Mouse (Mus musculus): Measurements from ENCODE around the gene Hist1h3c.

The Hist1h3c gene

DNA sequence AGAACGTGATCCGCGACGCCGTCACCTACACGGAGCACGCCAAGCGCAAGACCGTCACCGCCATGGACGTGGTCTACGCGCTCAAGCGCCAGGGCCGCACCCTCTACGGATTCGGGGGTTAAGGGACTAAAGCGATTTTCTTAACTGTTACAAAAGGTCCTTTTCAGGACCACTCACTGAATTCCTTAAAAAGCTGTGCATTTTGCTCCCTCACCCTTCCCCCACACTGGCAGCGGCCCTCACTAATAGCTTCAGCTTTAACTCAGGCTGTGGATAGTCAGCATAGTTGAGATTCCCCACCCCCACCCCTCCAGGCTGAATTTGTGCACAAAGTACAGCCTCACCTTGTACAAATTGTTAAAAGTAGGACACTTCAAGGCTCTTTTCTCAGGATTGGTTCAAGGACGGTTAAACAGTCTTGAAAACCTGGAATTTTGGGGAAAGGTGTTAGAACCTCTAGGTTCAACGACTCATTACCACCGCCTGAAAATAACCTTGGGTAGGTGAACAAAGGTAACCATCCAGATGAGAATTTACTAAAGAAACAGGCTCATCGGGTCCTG, 11.9 kb upstream of the Hist1h3c start:
- DNase-seq (ENCODE audit: low spot score in 2 of 2): no peak

DNA sequence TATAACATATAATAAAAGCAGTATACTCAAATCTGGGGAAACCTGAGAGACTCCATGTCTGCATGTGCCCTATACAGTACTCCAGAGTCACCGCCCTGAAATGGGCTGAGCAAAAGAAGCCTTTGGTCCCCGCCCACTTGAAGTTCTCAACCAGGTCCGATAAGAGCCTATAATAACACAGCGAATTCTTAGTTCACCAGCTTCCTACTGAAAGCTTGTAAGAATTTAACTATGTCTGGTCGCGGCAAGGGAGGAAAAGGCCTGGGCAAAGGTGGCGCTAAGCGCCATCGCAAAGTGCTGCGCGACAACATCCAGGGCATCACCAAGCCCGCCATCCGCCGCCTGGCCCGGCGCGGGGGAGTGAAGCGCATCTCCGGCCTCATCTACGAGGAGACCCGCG, 11.4 kb upstream of the Hist1h3c start, which contains the start of gene Hist1h4b:
Hist1h4b (plus strand) TSS at position 224 of the 400 bp plus-strand sequence.
- DNase-seq (ENCODE audit: low spot score in 2 of 2): peak; percentile 92 to 97

DNA sequence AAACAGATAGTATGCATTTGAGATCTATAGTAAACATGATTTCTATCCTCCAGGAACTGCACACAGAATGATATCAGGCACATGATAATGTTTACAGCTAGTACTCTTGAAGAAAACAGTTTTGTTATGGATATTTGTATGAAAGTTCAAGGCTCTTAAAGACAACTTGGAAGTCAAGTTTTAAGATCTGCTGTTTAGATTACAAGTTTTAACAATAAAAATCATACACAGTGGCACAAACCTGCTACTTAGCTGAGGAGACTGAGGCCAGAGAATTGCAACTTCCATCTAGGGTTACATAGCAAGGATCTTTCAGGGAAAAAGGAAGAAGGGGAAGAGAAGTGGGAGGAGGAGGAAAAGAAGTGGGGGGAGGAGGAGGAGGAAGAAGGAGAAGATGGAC, 9.6 kb upstream of the Hist1h3c start:
- no peak for DNase-seq (ENCODE audit: low spot score in 2 of 2)

DNA sequence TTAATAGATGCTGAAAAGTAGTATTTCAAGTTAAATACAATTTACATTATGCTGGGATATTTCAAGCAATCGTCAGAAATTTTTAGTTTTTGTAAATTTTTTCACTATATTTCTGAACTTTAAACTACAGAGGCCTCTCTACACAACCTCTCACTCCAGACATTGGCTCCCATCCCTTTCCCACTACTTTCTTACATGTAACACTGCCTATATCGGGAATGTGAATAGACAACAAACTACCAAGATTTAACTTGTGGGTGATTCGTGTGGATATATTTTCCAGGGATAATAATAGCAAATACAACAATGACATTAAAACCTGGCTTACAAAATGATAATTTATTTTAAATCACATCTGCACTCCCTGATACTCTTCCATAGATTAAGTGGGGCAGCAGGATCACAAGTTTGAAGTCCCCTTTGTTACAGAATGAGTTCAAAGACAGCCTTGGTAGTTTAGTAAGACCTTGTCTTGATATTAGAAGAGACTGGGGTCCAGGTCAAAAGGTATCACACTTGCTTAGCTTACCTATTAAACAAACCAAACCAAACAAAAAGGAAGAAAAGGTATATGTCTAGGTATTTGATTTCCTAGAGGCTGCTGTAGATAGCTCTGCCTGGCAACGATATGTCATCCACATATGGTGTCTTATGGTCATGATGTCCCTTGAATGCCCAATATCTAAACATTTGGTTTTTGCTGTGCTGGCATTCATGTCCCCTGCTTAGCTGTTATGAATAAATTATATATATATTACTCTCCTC, 8.1 kb upstream of the Hist1h3c start:
- no peak for DNase-seq (ENCODE audit: low spot score in 2 of 2)

DNA sequence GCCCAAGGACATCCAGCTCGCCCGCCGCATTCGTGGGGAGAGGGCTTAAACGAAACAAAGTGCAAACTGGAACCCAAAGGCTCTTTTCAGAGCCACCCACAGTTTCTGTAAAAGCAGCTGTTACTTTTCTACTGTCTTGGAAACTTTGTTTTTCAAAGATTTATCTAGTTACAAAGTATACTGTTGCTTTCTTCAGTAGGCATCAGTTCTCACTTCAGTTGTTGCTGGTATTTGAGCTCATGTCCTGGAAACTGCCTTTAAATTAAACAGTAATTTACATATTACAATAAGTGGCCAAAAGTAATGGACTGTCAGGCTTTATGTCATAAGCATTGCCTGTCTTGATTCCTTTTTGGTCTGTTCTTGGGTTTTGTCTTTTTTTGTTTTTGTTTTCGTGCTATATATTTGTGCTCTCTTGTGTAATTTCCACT, 7.4 kb upstream of the Hist1h3c start:
- no peak for DNase-seq (ENCODE audit: low spot score in 2 of 2)

DNA sequence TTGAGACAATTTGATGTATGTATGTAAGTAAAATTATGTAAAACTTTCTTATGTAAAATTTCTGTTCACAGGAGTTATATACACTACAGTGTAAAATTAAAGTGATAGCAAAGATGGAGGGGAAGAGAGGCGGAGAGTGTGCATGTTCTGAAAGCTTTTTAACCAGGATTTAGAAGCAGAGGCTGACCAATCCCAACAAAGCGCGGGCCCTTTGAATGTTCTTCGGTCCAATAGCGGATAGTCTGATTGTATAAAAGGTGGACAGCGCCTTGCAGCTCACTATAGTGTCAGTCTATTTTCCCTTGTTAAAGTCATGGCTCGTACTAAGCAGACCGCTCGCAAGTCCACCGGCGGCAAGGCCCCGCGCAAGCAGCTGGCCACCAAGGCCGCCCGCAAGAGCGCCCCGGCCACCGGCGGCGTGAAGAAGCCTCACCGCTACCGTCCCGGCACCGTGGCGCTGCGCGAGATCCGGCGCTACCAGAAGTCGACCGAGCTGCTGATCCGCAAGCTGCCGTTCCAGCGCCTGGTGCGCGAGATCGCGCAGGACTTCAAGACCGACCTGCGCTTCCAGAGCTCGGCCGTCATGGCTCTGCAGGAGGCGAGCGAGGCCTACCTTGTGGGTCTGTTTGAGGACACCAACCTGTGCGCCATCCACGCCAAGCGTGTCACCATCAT, 6.8 kb upstream of the Hist1h3c start, which contains the start of gene Hist1h3b:
Hist1h3b (plus strand) TSS at position 201 of the 675 bp plus-strand sequence.
- peak; percentile 98 for DNase-seq (ENCODE audit: low spot score in 2 of 2)

DNA sequence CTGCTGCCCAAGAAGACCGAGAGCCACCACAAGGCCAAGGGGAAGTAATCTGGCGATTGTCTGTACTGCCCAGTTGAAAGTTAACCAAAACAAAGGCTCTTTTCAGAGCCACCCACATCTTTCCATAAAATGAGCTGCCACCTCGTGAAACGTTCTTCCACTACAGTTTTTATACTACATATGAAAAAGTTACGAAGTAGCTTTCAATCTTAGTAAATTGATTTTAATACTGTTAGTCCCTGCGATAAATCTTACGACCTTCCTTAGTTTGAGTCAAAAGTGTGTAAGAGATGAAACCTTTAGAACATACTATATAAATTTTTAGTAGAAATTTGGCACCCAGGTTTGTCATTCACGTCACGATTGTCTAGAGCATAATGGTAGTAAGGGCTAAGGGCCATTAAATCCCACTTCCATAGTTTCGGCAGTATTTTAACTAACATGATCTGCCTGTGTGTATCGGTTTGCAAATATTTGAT, 6.1 kb upstream of the Hist1h3c start:
- no peak for DNase-seq (ENCODE audit: low spot score in 2 of 2)

DNA sequence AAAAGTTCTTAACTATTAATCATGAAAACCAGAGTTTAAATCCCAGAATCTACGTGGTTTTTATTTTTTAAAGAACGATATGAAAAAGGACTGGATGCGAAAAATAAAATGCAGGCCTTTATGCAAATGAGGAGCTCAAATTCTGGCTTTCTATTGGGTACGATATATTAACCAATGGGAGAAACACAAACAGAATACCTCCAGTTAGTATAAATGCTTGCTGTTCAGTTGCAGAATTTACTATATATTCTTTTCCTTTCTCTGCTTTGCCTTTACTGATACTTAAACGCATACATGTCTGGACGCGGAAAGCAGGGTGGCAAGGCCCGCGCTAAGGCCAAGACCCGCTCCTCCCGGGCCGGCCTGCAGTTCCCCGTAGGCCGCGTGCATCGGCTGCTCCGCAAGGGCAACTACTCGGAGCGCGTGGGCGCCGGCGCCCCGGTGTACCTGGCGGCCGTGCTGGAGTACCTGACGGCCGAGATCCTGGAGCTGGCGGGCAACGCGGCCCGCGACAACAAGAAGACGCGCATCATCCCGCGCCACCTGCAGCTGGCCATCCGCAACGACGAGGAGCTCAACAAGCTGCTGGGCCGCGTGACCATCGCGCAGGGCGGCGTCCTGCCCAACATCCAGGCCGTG, 5.6 kb upstream of the Hist1h3c start, which contains the start of gene Hist1h2ab:
Hist1h2ab (plus strand) TSS at position 288 of the 639 bp plus-strand sequence.
- peak; percentile 47 to 60 for DNase-seq (ENCODE audit: low spot score in 2 of 2)

DNA sequence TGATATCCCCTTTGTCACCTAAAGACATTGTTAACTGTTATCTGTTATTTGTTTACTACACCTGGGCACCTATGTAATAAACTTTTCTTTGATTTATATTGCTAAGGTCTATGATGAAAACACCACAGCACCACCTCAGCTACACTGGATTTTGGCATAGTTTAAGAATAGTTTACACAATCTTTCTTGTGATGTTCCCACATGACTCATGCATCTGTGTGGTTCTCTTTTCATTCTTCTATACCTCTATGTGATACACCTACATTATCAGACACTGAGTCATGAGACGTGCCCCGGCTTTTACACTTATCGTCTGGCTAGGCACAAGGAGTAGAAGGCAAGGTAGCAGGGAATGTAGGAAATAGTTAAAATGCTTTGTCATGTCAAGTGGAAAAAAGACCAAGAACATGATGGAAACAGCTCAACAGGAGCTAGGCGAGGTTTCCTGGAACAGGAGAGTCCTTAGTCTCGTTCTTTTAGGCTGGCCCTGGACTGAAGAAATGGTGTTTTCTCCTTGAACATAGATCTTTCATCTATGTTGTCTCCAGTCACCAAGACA, 4.2 kb upstream of the Hist1h3c start:
- no peak for DNase-seq (ENCODE audit: low spot score in 2 of 2)

DNA sequence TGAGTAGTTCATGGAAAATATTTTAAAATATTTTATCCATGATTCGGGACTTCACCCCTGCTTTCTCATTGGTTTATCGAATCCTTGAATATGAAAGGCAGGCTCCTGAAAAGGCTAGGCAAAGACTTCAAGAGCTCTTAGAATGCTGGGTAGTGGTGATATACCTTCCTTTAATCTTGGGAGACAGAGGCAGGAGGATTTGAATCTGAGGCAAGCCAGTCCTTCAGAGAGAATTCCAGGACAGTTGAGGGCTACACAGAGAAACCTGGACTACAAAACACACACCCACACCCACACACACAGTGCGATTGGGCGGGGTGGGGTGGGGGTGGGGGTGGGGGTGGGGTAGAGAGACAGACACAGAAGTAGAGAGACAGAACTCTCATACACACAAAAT, 2.5 kb upstream of the Hist1h3c start:
- no peak for DNase-seq (ENCODE audit: low spot score in 2 of 2)

DNA sequence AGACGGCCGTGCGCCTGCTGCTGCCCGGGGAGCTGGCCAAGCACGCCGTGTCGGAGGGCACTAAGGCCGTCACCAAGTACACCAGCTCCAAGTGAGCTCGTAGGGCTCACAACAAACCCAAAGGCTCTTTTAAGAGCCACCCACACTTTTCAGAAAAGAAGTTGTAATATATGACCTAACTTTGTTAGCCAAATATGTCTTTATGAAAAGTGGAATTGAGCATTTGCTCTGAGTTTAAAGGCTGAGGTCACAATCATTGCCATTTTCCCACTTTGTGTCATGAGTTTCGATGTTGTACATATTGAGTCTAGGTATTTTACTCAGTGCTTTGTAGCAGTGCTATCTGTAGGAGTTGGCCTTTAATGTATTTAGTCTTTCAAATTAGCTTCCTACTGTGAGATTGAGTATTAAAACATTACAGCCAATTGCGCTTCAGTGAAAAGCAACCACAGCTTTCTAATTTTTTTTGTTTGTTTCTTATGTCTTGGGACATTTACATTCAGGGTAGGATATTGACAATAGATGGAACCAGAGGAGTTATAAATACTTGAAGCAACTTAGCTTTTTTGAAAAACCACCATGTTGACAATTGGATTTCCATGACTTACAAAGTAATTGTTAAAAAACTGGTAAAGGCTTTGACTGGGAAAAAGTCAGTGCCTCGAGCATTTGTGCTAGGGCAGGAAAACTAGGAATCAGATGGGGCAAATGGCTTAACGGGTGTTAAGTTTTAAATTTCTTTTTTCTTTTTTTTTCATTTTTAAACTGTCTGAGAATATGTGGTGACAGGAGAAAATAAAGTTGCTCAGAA, 1.9 kb upstream of the Hist1h3c start:
- no peak for DNase-seq (ENCODE audit: low spot score in 2 of 2)

DNA sequence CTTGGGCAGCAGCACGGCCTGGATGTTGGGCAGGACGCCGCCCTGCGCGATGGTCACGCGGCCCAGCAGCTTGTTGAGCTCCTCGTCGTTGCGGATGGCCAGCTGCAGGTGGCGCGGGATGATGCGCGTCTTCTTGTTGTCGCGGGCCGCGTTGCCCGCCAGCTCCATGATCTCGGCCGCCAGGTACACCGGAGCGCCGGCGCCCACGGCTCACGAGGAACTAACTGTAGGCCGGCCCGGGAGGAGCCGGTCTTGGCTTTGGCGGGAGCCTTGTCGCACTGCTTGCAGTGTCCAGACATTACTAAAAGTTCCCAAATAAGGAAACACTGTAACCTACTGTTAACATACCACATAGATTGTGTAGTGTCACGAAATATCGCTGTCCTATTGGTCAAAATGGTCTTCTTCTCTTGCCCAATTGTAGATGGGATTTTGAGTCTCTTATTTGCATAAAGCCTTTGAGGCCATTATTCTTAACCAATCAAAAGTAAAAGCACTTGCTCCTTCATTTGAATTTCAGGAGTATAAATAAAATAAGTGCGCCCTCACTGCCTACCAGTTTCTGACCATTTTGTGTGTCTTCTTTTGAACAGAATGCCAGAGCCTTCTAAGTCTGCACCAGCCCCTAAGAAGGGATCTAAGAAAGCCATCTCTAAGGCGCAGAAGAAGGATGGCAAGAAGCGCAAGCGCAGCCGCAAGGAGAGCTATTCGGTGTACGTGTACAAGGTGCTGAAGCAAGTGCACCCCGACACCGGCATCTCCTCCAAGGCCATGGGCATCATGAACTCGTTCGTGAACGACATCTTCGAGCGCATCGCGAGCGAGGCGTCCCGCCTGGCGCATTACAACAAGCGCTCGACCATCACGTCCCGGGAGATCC, 1.0 kb upstream of the Hist1h3c start, which contains the start of gene Hist1h2bb:
Hist1h2bb (plus strand) TSS at position 534 of the 880 bp plus-strand sequence.
- DNase-seq (ENCODE audit: low spot score in 2 of 2): peak; percentile 72 to 80

DNA sequence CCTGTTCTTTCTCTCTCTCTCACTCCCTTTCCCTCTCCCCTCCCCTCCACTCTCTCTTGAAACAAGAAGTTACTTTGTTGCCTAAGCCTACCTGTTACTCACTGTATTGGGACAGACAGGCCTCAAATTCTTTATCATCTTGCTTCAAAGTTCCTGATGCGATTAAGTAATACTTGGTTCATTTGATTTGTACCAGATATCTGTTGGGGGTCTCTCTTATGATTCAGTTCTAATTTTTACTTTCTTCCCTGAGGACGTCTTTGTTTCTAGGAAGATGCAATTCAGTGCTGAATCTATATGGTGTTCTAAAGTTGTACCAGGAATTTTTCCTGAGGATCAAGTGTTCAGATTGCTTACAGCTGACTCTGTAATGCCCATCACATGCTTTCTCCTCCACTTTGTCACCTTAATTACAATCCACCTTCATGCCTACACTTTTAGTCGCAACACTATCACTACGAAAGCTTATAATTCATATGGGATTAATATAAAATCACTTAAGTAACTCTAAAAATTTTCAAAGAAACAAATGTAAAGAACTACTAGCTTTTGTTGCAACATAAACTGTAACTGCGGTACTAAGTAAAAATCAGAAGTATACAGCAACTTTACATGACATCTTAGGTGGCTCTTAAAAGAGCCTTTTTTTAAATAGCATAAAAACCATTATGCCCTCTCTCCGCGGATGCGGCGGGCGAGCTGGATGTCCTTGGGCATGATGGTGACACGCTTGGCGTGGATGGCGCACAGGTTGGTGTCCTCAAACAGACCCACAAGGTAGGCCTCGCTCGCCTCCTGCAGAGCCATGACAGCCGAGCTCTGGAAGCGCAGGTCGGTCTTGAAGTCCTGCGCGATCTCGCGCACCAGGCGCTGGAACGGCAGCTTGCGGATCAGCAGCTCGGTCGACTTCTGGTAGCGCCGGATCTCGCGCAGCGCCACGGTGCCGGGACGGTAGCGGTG, 701 bp downstream of the Hist1h3c start:
- DNase-seq (ENCODE audit: low spot score in 2 of 2): no peak

DNA sequence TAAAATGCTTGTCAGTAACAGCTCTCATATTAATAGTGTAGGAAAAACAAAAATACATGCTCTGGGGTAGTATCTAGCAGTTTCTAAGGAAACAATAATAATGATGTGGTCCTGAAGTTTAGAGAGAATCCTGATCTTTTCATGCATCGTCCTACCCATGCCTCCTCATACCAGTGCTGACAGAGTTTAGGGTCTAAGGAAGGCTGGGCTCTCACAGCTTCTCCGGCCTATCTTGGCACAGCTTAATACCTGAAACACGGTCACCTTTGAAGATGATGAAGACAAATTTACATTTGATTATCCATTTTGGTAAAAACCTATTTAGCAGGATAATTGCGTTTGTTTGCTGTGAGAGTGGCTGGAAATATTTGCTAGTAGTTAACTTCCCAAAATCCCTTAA, 1.4 kb downstream of the Hist1h3c start:
- DNase-seq (ENCODE audit: low spot score in 2 of 2): no peak

DNA sequence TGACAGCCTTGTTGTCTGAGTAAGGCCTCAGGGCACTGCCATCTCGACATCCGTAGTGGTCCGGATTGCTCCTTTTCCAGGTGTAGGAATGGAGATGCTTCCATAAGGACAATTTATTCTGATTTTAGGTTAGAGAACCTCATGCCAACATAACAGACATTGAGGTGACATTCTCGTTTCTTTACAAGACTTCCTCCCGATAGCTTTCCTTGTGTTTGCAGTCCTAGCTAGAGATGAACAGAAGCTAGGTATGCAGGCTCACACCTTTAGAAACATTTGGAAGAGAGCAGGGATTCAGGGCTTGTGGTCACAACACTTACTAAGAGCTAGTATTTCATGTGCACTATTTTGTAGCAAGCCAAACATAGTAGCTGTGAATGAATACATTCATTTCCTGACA, 2.2 kb downstream of the Hist1h3c start:
- DNase-seq (ENCODE audit: low spot score in 2 of 2): no peak

DNA sequence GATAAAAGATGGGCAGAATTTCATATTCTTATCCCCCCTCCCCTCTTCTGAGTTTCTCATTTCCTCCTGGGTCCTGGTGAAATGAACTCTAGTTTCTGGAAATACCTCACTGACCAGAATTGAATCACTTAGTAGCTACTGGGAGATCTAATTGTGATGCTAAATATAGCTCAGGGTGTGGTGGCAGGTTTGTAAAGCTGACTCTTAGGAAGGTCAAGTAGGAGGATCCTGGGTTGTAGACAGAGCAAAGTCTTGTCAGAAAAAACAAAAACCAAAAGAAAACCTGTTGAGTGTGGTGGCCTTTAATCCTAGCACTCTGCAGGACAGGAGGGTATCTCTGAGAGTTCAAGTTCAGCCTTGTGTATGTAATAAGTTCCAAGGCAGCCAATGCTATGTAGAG, 3.4 kb downstream of the Hist1h3c start:
- DNase-seq (ENCODE audit: low spot score in 2 of 2): no peak

DNA sequence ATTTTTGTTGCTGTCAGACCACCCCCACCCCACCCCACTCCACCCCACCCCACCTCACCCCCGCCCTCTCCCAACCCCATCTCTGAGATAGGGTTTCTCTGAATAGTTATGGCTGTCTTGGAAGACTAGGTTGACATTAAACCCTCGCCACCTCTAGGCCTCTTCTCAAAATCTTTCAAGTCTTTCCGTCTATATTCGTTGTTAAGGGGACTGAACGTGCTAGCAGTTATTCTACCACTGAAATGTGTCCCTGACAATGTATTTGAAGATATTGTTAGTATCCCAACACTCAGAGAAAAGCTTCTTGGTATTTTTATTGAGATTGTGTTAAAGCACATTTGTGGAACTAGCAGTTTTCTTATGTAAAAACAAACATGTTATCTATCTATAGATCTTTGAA, 4.5 kb downstream of the Hist1h3c start:
- no peak for DNase-seq (ENCODE audit: low spot score in 2 of 2)

DNA sequence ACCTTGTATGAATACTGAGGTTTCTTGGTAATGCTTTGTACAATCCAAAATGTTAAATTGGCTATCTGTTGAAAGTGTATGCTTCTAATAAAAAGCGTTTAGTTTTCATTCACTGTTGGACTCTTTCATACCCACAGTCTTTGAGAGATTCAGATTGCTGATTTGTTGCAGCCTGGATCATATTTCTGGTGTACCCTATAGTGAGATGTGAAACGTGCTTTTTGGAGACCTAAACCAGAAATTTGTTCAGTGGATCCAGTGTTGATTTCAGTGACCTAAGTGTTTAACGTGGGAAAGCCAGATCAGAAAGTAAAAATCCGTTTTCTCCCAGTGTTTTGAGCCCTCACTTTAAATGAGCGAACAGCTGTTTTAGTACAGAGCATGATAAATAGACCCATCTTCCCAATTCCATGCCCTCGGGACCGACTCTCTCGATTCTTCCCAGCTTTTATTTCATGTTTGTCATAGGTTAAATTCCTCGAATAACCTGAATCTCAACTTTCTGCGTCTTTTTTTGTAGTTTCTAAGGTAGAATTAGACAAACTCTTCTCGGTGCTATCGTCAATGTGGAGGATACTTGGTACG, 5.1 kb downstream of the Hist1h3c start:
- no peak for DNase-seq (ENCODE audit: low spot score in 2 of 2)

Data from right cerebral cortex, adult 2 months (tissue).